17 mouse cellular contexts compared by ENCODE assay signal in the genomic region with DNA sequence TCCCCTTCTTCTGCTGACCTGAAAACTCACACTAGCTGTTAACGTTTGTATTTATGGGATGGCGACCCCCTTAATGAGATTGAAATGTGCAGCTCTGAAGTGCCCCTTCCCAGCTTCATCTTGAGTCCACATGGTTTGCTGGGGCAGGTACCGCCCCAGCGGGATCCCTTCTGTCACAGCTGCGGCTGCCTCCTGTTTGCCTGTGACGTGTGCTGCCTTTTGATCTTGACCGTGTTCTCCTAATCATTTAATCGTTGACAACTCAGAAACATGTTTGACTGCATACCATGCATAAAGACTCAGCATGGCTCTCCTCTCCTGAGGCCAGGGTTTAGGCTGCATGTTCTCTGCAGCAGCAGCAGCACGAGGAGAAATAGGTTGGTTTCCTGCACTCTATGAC.
A peak's percentile ranks its signal among the peaks of the same experiment; 100 is the strongest.
DNase-seq lines count a peak whose midpoint lies in the region; ATAC-seq lines count a peak whose summit lies in the region.
"Had no signal": no experiment of that assay in that cellular context is flagged by ENCODE, and none has a peak within 500 bp of the region (broad histone marks: within the 10 kb centered on the region; RNA-seq: fewer than 3 reads in every experiment).

No protein-coding gene starts in this region.

- no peak for DNase-seq in heart, postnatal 36 days
- peak; percentile 25 for DNase-seq in urinary bladder, adult 2 months (ENCODE audit: low spot score)
- no peak for DNase-seq in urinary bladder, postnatal 10 days (ENCODE audit: low spot score)
- DNase-seq in urinary bladder, postnatal 36 days (ENCODE audit: low spot score in 2 of 2): peak; percentile 18 to 42
- no peak for DNase-seq in left cerebral cortex, adult 11 months (ENCODE audit: low spot score)
- DNase-seq in ovary, postnatal 36 days (ENCODE audit: low spot score): no peak
- DNase-seq: adrenal gland, postnatal 36 days; cerebellum, adult 11-12 months; lung, postnatal 10 days had no signal

- no peaks in the 10 kb centered on the region for H3K9me3 ChIP-seq in heart, embryonic 11.5 days (replicated peaks; ENCODE audit: control insufficient read depth, low read length)
- H3K9me3 ChIP-seq in midbrain, embryonic 15.5 days: no peaks in the 10 kb centered on the region
- H3K9me3 ChIP-seq: embryonic facial prominence, embryonic 13.5 days; forebrain, embryonic 13.5 days; heart, embryonic 13.5 days; hindbrain, embryonic 15.5 days; limb, embryonic 15.5 days had no signal

- no peaks in the 10 kb centered on the region for H3K36me3 ChIP-seq in heart, embryonic 11.5 days (ENCODE audit: control insufficient read depth, insufficient read depth, low read length)
- H3K36me3 ChIP-seq in midbrain, embryonic 15.5 days (replicated peaks): no peaks in the 10 kb centered on the region
- H3K36me3 ChIP-seq: embryonic facial prominence, embryonic 13.5 days; heart, embryonic 13.5 days; hindbrain, embryonic 15.5 days; limb, embryonic 15.5 days had no signal

- no peak overlapping the region for H3K4me2 ChIP-seq in heart, embryonic 11.5 days
- H3K4me2 ChIP-seq in midbrain, embryonic 15.5 days: peak overlapping the region; percentile 15; the same call in 1 of the 2 replicates
- H3K4me2 ChIP-seq: embryonic facial prominence, embryonic 13.5 days; forebrain, embryonic 13.5 days; heart, embryonic 13.5 days; hindbrain, embryonic 15.5 days; limb, embryonic 15.5 days had no signal

- no peak for ATAC-seq in heart, embryonic 11.5 days (replicated peaks; ENCODE audit: insufficient number of reproducible peaks, low FRiP score, low TSS enrichment)
- ATAC-seq in midbrain, embryonic 15.5 days (replicated peaks): peak; percentile 45; the same call in 1 of the 2 replicates
- ATAC-seq: forebrain, embryonic 13.5 days had no signal

- no peak overlapping the region for H3K4me3 ChIP-seq in heart, embryonic 11.5 days (ENCODE audit: low read depth, low read length)
- H3K4me3 ChIP-seq in midbrain, embryonic 15.5 days: no peak overlapping the region
- H3K4me3 ChIP-seq: embryonic facial prominence, embryonic 13.5 days; forebrain, embryonic 13.5 days; heart, embryonic 13.5 days; hindbrain, embryonic 15.5 days; limb, embryonic 15.5 days; myocyte had no signal

- H3K27me3 ChIP-seq in heart, embryonic 11.5 days (ENCODE audit: control insufficient read depth, insufficient read depth, low read length): 0 out of 2 replicates have a peak, but pooled peaks cover 2% of the 10 kb centered on the region
- no peaks in the 10 kb centered on the region for H3K27me3 ChIP-seq in midbrain, embryonic 15.5 days (replicated peaks)

- intact Hi-C loops in heart, postnatal 36 days (cut with DNase I): no loop called here

- no peak overlapping the region for H3K27ac ChIP-seq in heart, embryonic 11.5 days (ENCODE audit: low read depth, low read length)
- no peak overlapping the region for H3K27ac ChIP-seq in midbrain, embryonic 15.5 days
- H3K27ac ChIP-seq: embryonic facial prominence, embryonic 13.5 days; forebrain, embryonic 13.5 days; heart, embryonic 13.5 days; hindbrain, embryonic 15.5 days; limb, embryonic 15.5 days had no signal

- peak overlapping the region; percentile 22; the same call in 1 of the 2 replicates for H3K9ac ChIP-seq in heart, embryonic 11.5 days (ENCODE audit: low read depth, low read length)
- no peak overlapping the region for H3K9ac ChIP-seq in midbrain, embryonic 15.5 days
- H3K9ac ChIP-seq: embryonic facial prominence, embryonic 13.5 days; forebrain, embryonic 13.5 days; heart, embryonic 13.5 days; hindbrain, embryonic 15.5 days; limb, embryonic 15.5 days had no signal

- 35% methylated on average over 9 of the region's 9 CpGs for WGBS in heart, embryonic 11.5 days (ENCODE audit: insufficient replicate concordance)
- 33% methylated on average over 9 of the region's 9 CpGs for WGBS in midbrain, embryonic 15.5 days

- H3K4me1 ChIP-seq in heart, embryonic 11.5 days (ENCODE audit: control insufficient read depth, insufficient read depth, low read length): peaks cover 13% of the 10 kb centered on the region
- H3K4me1 ChIP-seq in midbrain, embryonic 15.5 days: peaks cover 4% of the 10 kb centered on the region; the same call in 1 of the 2 replicates
- H3K4me1 ChIP-seq: forebrain, embryonic 13.5 days; hindbrain, embryonic 15.5 days had no signal

Comparison
In these comparisons a context has a peak if more than half of its experiments do, and no peak if none do; other contexts are left out.
1. DNase-seq: peak in urinary bladder, adult 2 months (single experiment) and urinary bladder, postnatal 36 days (2 of 2); none in heart, postnatal 36 days (0 of 2), urinary bladder, postnatal 10 days (single experiment), left cerebral cortex, adult 11 months (single experiment) and ovary, postnatal 36 days (single experiment).